Mouse (Mus musculus) cortical plate, adult 2 months (tissue): Measurements from ENCODE around the gene Zfyve1.

Source experiments
- CTCF ChIP-seq: fragments of 200-500 bp; IDR thresholded peaks from 2 replicates; pipeline ENCODE4 v1.5.1; 2011; ENCODE audit warnings: mild to moderate bottlenecking, control low read depth, low read length; ENCODE audit not compliant: insufficient read depth; ENCODE audit errors: extremely low read depth
- POLR2A ChIP-seq: fragments of 200-500 bp; IDR thresholded peaks from 2 replicates; pipeline ENCODE4 v1.6.1; 2011; ENCODE audit warnings: mild to moderate bottlenecking, low read length, control low read depth; ENCODE audit not compliant: insufficient read depth; ENCODE audit errors: extremely low read depth

GRCm38 (mm10) chr12:83497959-83498358, 99.1 kb downstream of the Zfyve1 start:
- TF ChIP-seq CTCF, result no peak
- no peak for TF ChIP-seq POLR2A
